Mouse (Mus musculus) CD4-positive, CD25-positive, alpha-beta regulatory T cell (primary cell): Measurements from ENCODE around the gene Lemd2. TPM values are rescaled to one million over a fixed set of nuclear protein-coding genes. Genes with fewer than 3 reads are reported as not detected.

Experiments
- polyA plus RNA-seq: library from polyadenylated mRNA; unstranded; fragments of 100-300 nt; shearing (Covaris generic); gene quantifications from one replicate; pipeline ENCODE4 v1.2.1, GENCODE M21; 2017

Gene Lemd2
- polyA plus RNA-seq = 95.4 TPM

DNA sequence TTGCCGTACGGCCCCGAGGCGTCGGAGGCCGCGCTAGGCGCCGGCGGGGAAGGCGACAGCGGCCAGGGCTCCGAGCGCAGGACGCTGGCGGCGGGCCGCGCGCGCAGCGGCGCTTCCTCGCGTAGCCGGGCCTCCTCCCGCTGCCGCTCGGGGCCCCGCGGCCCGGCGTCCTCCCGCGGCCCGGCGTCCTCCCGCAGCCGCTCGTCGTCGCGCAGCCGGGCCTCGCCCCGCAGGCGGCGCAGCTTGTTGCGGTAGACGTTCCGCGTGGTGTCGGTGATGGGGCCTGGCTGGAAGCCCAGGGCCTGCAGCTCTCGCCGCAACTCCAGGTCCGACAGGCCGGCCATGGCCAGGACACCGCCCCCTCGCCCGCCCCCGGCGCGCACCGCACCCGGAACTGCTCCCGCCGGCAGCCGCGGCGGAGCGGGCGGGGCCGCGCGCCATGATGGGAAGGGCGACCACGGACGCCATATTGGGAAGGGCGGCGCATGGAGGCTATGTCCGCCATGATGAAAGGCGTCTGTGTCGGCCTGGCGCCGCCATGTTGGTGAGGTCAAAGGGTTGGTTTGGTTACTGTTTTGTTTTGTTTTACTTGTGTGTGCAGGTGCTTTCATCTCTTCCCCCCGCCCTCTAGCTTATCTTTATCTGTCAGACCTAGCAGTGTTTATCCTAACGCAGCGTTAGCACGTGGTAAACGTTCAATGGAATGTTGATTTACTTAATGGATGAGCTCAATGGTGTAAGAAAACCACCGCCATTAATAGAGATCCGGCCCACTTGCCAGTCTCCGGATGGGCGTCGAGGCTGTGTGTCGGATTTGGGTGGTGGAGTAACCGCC lies at the start of gene Lemd2:
Gene Lemd2 (minus strand): TSS at position 395 of the 835 bp plus-strand sequence.

DNA sequence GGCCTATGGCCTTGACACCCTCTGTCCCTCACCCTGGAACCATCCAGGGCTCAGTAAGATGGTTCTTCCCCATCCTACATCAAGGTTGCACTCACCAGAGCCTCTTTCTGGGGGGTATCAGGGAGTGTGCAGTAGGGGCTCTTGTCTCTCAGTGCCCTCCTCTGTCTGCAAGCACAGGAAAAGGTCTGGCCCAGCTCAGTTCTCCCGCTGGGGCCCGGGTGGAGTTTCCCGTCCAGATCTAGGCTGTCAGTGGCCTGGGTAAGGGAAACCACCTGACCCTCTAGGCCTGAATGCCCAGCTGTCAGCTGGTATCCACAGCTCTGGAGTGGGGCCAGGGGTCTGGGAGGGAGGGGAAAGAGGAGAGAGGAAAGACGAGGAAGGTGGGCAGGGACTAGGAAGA lies 36.7 kb downstream of the Lemd2 start, which contains the start of gene Ip6k3:
Gene Ip6k3 (minus strand): TSS at position 251 of the 400 bp plus-strand sequence.

Other genes starting within 250 kb of the Lemd2 start
- 29.0 TPM for gene Zbtb9, start 231.3 kb downstream of the Lemd2 start, polyA plus RNA-seq
- 1.9 TPM for gene Bak1, start 175.5 kb downstream of the Lemd2 start, polyA plus RNA-seq
- 25.0 TPM for gene Itpr3, start 147.2 kb downstream of the Lemd2 start, polyA plus RNA-seq
- gene Uqcc2, start 70.6 kb downstream of the Lemd2 start, polyA plus RNA-seq = 99.1 TPM
- 0.12 TPM for gene Ip6k3, start 36.7 kb downstream of the Lemd2 start, polyA plus RNA-seq